Mouse (Mus musculus): ENCODE data around the gene Palm3. TPM values are rescaled to one million over a fixed set of nuclear protein-coding genes. Genes with fewer than 3 reads are reported as not detected.

Gene Palm3
- polyA plus RNA-seq, 1 experiment from 2014 or later, result 0.96 TPM

- no peak overlapping the region for H3K27ac ChIP-seq (replicated peaks)
- no peak overlapping the region for H3K4me2 ChIP-seq (replicated peaks; ENCODE audit: low read depth)
- TF ChIP-seq EP300 (optimal IDR thresholded peaks at IDR 0.05), result no peak
- no peak for TF ChIP-seq CTCF (IDR thresholded peaks at IDR 0.05; ENCODE audit: low read depth)
- H3K36me3 ChIP-seq (ENCODE audit: control insufficient read depth, insufficient read depth, low read length), result peaks cover 9% of the 10 kb centered on the region; the same call in 1 of the 2 replicates
- no peaks in the 10 kb centered on the region for H3K9me3 ChIP-seq (ENCODE audit: control insufficient read depth, low read length)
- H3K4me3 ChIP-seq (ENCODE audit: low read depth, low read length), result no peak overlapping the region
- H3K9ac ChIP-seq (ENCODE audit: low read length), result peak overlapping the region; percentile 13; the same call in 1 of the 2 replicates
- 82% methylated on average over 1 of the region's 1 CpGs for WGBS
- no peaks in the 10 kb centered on the region for H3K27me3 ChIP-seq (ENCODE audit: control insufficient read depth, insufficient read depth, low read length)
- DNase-seq (ENCODE audit: low spot score) (peak; percentile 11), ATAC-seq (ENCODE audit: low FRiP score, low TSS enrichment) (no peak)
- H3K4me1 ChIP-seq (replicated peaks; ENCODE audit: control insufficient read depth, insufficient read depth), result no peaks in the 10 kb centered on the region
These were observed 55.1 kb downstream of the Palm3 start for GRCm38 (mm10) chr8:84076412-84076811.

- H3K36me3 ChIP-seq (ENCODE audit: control insufficient read depth, insufficient read depth, low read length), result peaks cover 9% of the 10 kb centered on the region; the same call in 1 of the 2 replicates
- H3K27ac ChIP-seq (replicated peaks), result no peak overlapping the region
- DNase-seq (ENCODE audit: low spot score), result no peak
- H3K9me3 ChIP-seq (ENCODE audit: control insufficient read depth, low read length), result no peaks in the 10 kb centered on the region
- no peak for ATAC-seq (ENCODE audit: low FRiP score, low TSS enrichment)
- H3K4me2 ChIP-seq (replicated peaks; ENCODE audit: low read depth), result no peak overlapping the region
- H3K9ac ChIP-seq (ENCODE audit: low read length), result no peak overlapping the region
- TF ChIP-seq EP300 (optimal IDR thresholded peaks at IDR 0.05) (no peak), CTCF (IDR thresholded peaks at IDR 0.05; ENCODE audit: low read depth) (no peak)
- no peaks in the 10 kb centered on the region for H3K4me1 ChIP-seq (replicated peaks; ENCODE audit: control insufficient read depth, insufficient read depth)
- no peak overlapping the region for H3K4me3 ChIP-seq (ENCODE audit: low read depth, low read length)
- H3K27me3 ChIP-seq (ENCODE audit: control insufficient read depth, insufficient read depth, low read length), result no peaks in the 10 kb centered on the region
- WGBS, result 87% methylated on average over 3 of the region's 3 CpGs
These were observed 55.6 kb downstream of the Palm3 start for GRCm38 (mm10) chr8:84076849-84077248.

GRCm38 (mm10) chr8:84079206-84079605, 57.9 kb downstream of the Palm3 start:
- H3K27ac ChIP-seq (replicated peaks), result no peak overlapping the region
- no peak overlapping the region for H3K4me2 ChIP-seq (replicated peaks; ENCODE audit: low read depth)
- no peaks in the 10 kb centered on the region for H3K9me3 ChIP-seq (ENCODE audit: control insufficient read depth, low read length)
- TF ChIP-seq CTCF (IDR thresholded peaks at IDR 0.05; ENCODE audit: low read depth), result no peak
- TF ChIP-seq EP300 (optimal IDR thresholded peaks at IDR 0.05), result no peak
- no peaks in the 10 kb centered on the region for H3K4me1 ChIP-seq (replicated peaks; ENCODE audit: control insufficient read depth, insufficient read depth)
- no peak for ATAC-seq (ENCODE audit: low FRiP score, low TSS enrichment)
- peaks cover 17% of the 10 kb centered on the region; the same call in 1 of the 2 replicates for H3K36me3 ChIP-seq (ENCODE audit: control insufficient read depth, insufficient read depth, low read length)
- DNase-seq (ENCODE audit: low spot score), result no peak
- no peak overlapping the region for H3K9ac ChIP-seq (ENCODE audit: low read length)
- no peaks in the 10 kb centered on the region for H3K27me3 ChIP-seq (ENCODE audit: control insufficient read depth, insufficient read depth, low read length)
- 62% methylated on average over 5 of the region's 5 CpGs for WGBS
- no peak overlapping the region for H3K4me3 ChIP-seq (ENCODE audit: low read depth, low read length)

MicroRNAs encoded within 50 kb of the gene (microRNA counts, 519-probe panel; counts per million panel counts)
- microRNA mmu-miR-1199, result not detected

Small RNAs within 50 kb of the gene (microRNA-seq; reads per million reads assigned to microRNA genes)
- 1.6 reads per million for gene Mir1199
- gene Mir8111, result 2.6 reads per million

Other genes starting within 250 kb of the Palm3 start
- gene Adgrl1, start 121.4 kb upstream of the Palm3 start, polyA plus RNA-seq (2015; fragmentation: Nextera tagmentation; extraction: Ambion mirVana), result 6.5 and 7.5 TPM in 2 replicates
- 0.11 and 0.13 TPM in 2 replicates for gene Gm10644, start 66.3 kb upstream of the Palm3 start, polyA plus RNA-seq (2015; fragmentation: Nextera tagmentation; extraction: Ambion mirVana)
- gene Asf1b, start 66.0 kb upstream of the Palm3 start, polyA plus RNA-seq (2015; fragmentation: Nextera tagmentation; extraction: Ambion mirVana), result 14.1 and 16.6 TPM in 2 replicates
- 62.4 and 63.1 TPM in 2 replicates for gene Prkaca, start 48.5 kb upstream of the Palm3 start, polyA plus RNA-seq (2015; fragmentation: Nextera tagmentation; extraction: Ambion mirVana)
- 4.2 and 4.5 TPM in 2 replicates for gene Samd1, start 23.8 kb upstream of the Palm3 start, polyA plus RNA-seq (2015; fragmentation: Nextera tagmentation; extraction: Ambion mirVana)
- gene 1700067K01Rik, start 20.0 kb upstream of the Palm3 start, polyA plus RNA-seq (2015; fragmentation: Nextera tagmentation; extraction: Ambion mirVana), result 0.36 and 0.38 TPM in 2 replicates
- 5.8 and 6.1 TPM in 2 replicates for gene 2210011C24Rik, start 9.3 kb upstream of the Palm3 start, polyA plus RNA-seq (2015; fragmentation: Nextera tagmentation; extraction: Ambion mirVana)
- 0.40 and 0.44 TPM in 2 replicates for gene Il27ra, start 21.1 kb downstream of the Palm3 start, polyA plus RNA-seq (2015; fragmentation: Nextera tagmentation; extraction: Ambion mirVana)
- gene Rln3, start 23.5 kb downstream of the Palm3 start, polyA plus RNA-seq (2015; fragmentation: Nextera tagmentation; extraction: Ambion mirVana), result 0.17 TPM in 1 of 2 replicates, not detected in the other
- gene Gm10643, start 43.7 kb downstream of the Palm3 start, polyA plus RNA-seq (2015; fragmentation: Nextera tagmentation; extraction: Ambion mirVana), result 0.96 and 1.2 TPM in 2 replicates
- 2.7 and 3.0 TPM in 2 replicates for gene Rfx1, start 45.4 kb downstream of the Palm3 start, polyA plus RNA-seq (2015; fragmentation: Nextera tagmentation; extraction: Ambion mirVana)
- gene Dcaf15, start 83.3 kb downstream of the Palm3 start, polyA plus RNA-seq (2015; fragmentation: Nextera tagmentation; extraction: Ambion mirVana), result 4.1 and 4.4 TPM in 2 replicates
- 0.11 and 0.21 TPM in 2 replicates for gene Podnl1, start 104.5 kb downstream of the Palm3 start, polyA plus RNA-seq (2015; fragmentation: Nextera tagmentation; extraction: Ambion mirVana)
- 15.8 and 17.5 TPM in 2 replicates for gene Cc2d1a, start 126.5 kb downstream of the Palm3 start, polyA plus RNA-seq (2015; fragmentation: Nextera tagmentation; extraction: Ambion mirVana)
- gene 4930432K21Rik, start 126.6 kb downstream of the Palm3 start, polyA plus RNA-seq (2015; fragmentation: Nextera tagmentation; extraction: Ambion mirVana), result 0.28 and 0.40 TPM in 2 replicates
- 2.0 and 4.4 TPM in 2 replicates for gene Nanos3, start 163.7 kb downstream of the Palm3 start, polyA plus RNA-seq (2015; fragmentation: Nextera tagmentation; extraction: Ambion mirVana)
- gene Zswim4, start 215.6 kb downstream of the Palm3 start, polyA plus RNA-seq (2015; fragmentation: Nextera tagmentation; extraction: Ambion mirVana), result 8.0 and 9.7 TPM in 2 replicates
- 299 and 309 TPM in 2 replicates for gene D8Ertd738e, start 228.2 kb downstream of the Palm3 start, polyA plus RNA-seq (2015; fragmentation: Nextera tagmentation; extraction: Ambion mirVana)
- 61.7 and 62.7 TPM in 2 replicates for gene Mri1, start 235.9 kb downstream of the Palm3 start, polyA plus RNA-seq (2015; fragmentation: Nextera tagmentation; extraction: Ambion mirVana)
- gene Ccdc130, start 248.9 kb downstream of the Palm3 start, polyA plus RNA-seq (2015; fragmentation: Nextera tagmentation; extraction: Ambion mirVana), result 10.1 and 10.4 TPM in 2 replicates

Data from stomach, postnatal 0 days (tissue).